In the genomic region with DNA sequence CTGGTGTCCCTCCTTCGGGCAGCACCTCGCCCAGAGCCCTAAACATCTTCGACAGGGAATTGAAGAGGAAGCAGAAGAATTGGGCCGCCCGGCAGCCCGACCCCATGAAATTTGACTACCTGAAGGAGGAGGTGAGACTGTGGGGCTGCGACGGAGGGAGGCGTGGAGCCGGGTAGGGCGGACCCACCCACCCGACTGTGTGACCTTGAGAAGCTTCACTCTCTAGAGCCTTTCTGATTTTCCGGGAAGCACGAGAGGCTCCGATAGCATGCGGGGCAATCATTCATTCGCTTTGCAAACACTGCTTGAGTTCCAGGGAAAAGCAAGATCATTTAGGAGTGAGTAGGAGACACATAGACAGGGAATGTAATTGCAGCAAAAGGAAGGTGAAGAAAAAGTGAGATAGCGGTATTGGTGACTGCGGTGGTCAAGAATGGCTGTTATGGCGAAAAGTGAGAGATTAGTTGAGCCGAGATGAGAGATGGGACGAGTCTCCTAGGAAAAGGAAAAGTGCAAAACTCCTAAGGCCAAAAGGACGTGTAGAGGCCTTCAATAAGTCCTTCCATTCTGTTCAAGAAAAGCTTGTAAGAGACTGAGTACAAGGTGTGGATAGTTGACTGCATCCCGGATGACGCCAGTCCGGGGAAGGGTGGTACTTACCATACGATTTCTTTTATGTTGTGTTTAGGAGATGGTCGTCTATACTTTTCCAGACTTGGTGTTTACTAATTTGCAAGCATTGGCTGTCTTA, we compare ENCODE assay signal across 9 mouse cellular contexts. TPM values are rescaled to one million over a fixed set of nuclear protein-coding genes. Genes with fewer than 3 reads are reported as not detected.
DNase-seq lines count a peak whose midpoint lies in the region; ATAC-seq and TF ChIP-seq lines count a peak whose summit lies in the region.
"Had no signal": no experiment of that assay in that cellular context is flagged by ENCODE, and none has a peak within 500 bp of the region (broad histone marks: within the 10 kb centered on the region; RNA-seq: fewer than 3 reads in every experiment).

No protein-coding gene starts in this region.

- peaks cover 2% of the 10 kb centered on the region; the same call in 1 of the 2 replicates for H3K4me1 ChIP-seq in testis, adult 2 months (ENCODE audit: control insufficient read depth, insufficient read depth, low read length)
- peaks cover 17% of the 10 kb centered on the region for H3K4me1 ChIP-seq in hindbrain, embryonic 10.5 days (replicated peaks)

- ATAC-seq in cerebellum, adult (ENCODE audit: insufficient number of reproducible peaks, low FRiP score, low TSS enrichment), result peak; percentile 69
- peak; percentile 73 for ATAC-seq in megakaryocyte, adult 5-6 weeks (ENCODE audit: poor library complexity, severe bottlenecking)

- 7% methylated on average over 28 of the region's 28 CpGs for WGBS in hindbrain, embryonic 10.5 days

- H3K27ac ChIP-seq in testis, adult 2 months (ENCODE audit: control insufficient read depth, insufficient read depth, low read depth, low read length), result peak overlapping the region; percentile 73
- H3K27ac ChIP-seq in hindbrain, embryonic 10.5 days, result peak overlapping the region; percentile 91

- no peak for TF ChIP-seq CTCF in testis, adult 2 months (IDR thresholded peaks at IDR 0.05; ENCODE audit: control insufficient read depth, insufficient read depth, insufficient replicate concordance, low read depth, low read length)

- no peak for TF ChIP-seq POLR2A in testis, adult 2 months (IDR thresholded peaks at IDR 0.05; ENCODE audit: control insufficient read depth, low read depth, low read length)

- 0 out of 2 replicates have a peak, but pooled peaks cover 1% of the 10 kb centered on the region for H3K36me3 ChIP-seq in testis, adult 2 months (ENCODE audit: control insufficient read depth, insufficient read depth, low read length)
- H3K36me3 ChIP-seq in hindbrain, embryonic 10.5 days, result peaks cover 35% of the 10 kb centered on the region

- peak overlapping the region; percentile 96 for H3K4me3 ChIP-seq in testis, adult 2 months (ENCODE audit: control insufficient read depth, low read depth, low read length)
- peak overlapping the region; percentile 89 for H3K4me3 ChIP-seq in hindbrain, embryonic 10.5 days

- no peaks in the 10 kb centered on the region for H3K27me3 ChIP-seq in testis, adult 2 months (ENCODE audit: control insufficient read depth, insufficient read depth, low read length)
- no peaks in the 10 kb centered on the region for H3K27me3 ChIP-seq in hindbrain, embryonic 10.5 days (ENCODE audit: insufficient read depth, poor library complexity, severe bottlenecking)

- no peaks in the 10 kb centered on the region for H3K9me3 ChIP-seq in hindbrain, embryonic 10.5 days

- DNase-seq in cerebellum, postnatal 4 days (ENCODE audit: low spot score in 2 of 2), result no peak
- DNase-seq in testis, postnatal 10 days (ENCODE audit: low spot score), result no peak
- no peak for DNase-seq in hindbrain, embryonic 10.5 days (ENCODE audit: low spot score)
- no peak for DNase-seq in natural killer cell, adult 2 months (ENCODE audit: low spot score in 2 of 2)
- DNase-seq in right cerebral cortex, postnatal 4 days, result no peak

RNA-seq across cellular contexts. Expression of gene Ndufaf5, which starts 0.5 kb away (rescaled TPM):
- 5.3 and 5.8 TPM in 2 replicates for polyA plus RNA-seq in testis, adult 2 months (2012; rRNA removed)
- 28.8 and 29.2 TPM in 2 replicates for polyA plus RNA-seq in hindbrain, embryonic 10.5 days (2016; fragmentation: Nextera tagmentation; extraction: Ambion mirVana)
- 11.7 and 12.9 TPM in 2 replicates for total RNA-seq in megakaryocyte, adult 5-6 weeks (2015)
- 15.9 and 18.4 TPM in 2 replicates for total RNA-seq in megakaryocyte, adult 5-6 weeks (2017)

RNA-seq across cellular contexts. Expression of gene Esf1, which starts 0.6 kb away (rescaled TPM):
- 0.78 and 1.9 TPM in 2 replicates for polyA plus RNA-seq in testis, adult 2 months (2012; rRNA removed)
- 16.5 and 26.4 TPM in 2 replicates for polyA plus RNA-seq in hindbrain, embryonic 10.5 days (2016; fragmentation: Nextera tagmentation; extraction: Ambion mirVana)
- 18.9 and 21.0 TPM in 2 replicates for total RNA-seq in megakaryocyte, adult 5-6 weeks (2015)
- total RNA-seq in megakaryocyte, adult 5-6 weeks (2017), result 26.4 and 27.0 TPM in 2 replicates

RNA-seq across cellular contexts. Expression of gene Gm17374, which starts 19.1 kb away (rescaled TPM):
- polyA plus RNA-seq in testis, adult 2 months (2012; rRNA removed), result not detected in 2 replicates
- polyA plus RNA-seq in hindbrain, embryonic 10.5 days (2016; fragmentation: Nextera tagmentation; extraction: Ambion mirVana), result not detected in 2 replicates
- not detected in 2 replicates for total RNA-seq in megakaryocyte, adult 5-6 weeks (2015)
- total RNA-seq in megakaryocyte, adult 5-6 weeks (2017), result not detected in 2 replicates
- total RNA-seq: layer of hippocampus, postnatal 14 days had no signal
